Mouse (Mus musculus): ENCODE measurements at regions not wholly inside any gene's neighbourhood (a gene's known extent, or its start where the extent isn't known, plus 50 kb on each side); places are given as distances from the start of the nearest gene placed in this dataset.

- peak; percentile 37 for DNase-seq
- intact Hi-C loops (cut with DNase I; ENCODE audit: low total_unique reads) = no loop called here
Measured at GRCm38 (mm10) chr14:120225657-120226056, 49.8 kb upstream of the Mbnl2 start.
